Mouse (Mus musculus): ENCODE results near the gene Synpo2l. TPM values are rescaled to one million over a fixed set of nuclear protein-coding genes. Genes with fewer than 3 reads are reported as not detected.

Gene Synpo2l
- total RNA-seq (2023) = not detected

GRCm38 (mm10) chr14:20668154-20668810 lies at the start of gene Synpo2l:
Gene Synpo2l (minus strand): TSS chr14:20668354.

GRCm38 (mm10) chr14:20707201-20708190 lies 39.3 kb upstream of the Synpo2l start, which contains the start of gene Zswim8:
Gene Zswim8 (plus strand): TSS chr14:20707552.

GRCm38 (mm10) chr14:20702741-20703381 lies 34.7 kb upstream of the Synpo2l start, which contains the start of gene Chchd1:
Gene Chchd1 (plus strand): TSS chr14:20703006.

GRCm38 (mm10) chr14:20694884-20695760 lies 27.0 kb upstream of the Synpo2l start, which contains the start of gene Fut11:
Gene Fut11 (plus strand): TSS chr14:20694968.

GRCm38 (mm10) chr14:20674064-20674833 lies 6.1 kb upstream of the Synpo2l start, which contains the start of gene Sec24c:
Gene Sec24c (plus strand): TSS chr14:20674308.

GRCm38 (mm10) chr14:20656361-20656760 lies 11.8 kb downstream of the Synpo2l start, which contains the start of gene Myoz1:
Gene Myoz1 (minus strand): TSS chr14:20656540.

GRCm38 (mm10) chr14:20640644-20641437 lies 27.3 kb downstream of the Synpo2l start, which contains the start of gene Usp54:
Gene Usp54 (minus strand): TSS chr14:20641063.

Other genes starting within 250 kb of the Synpo2l start
- gene Cfap70, start 216.1 kb downstream of the Synpo2l start, total RNA-seq (2023) = not detected
- 10 to 100 TPM; 60.9 to 75.6 TPM for gene Anxa7, start 188.2 kb downstream of the Synpo2l start, total RNA-seq (2023)
- gene Mss51, start 171.5 kb downstream of the Synpo2l start, total RNA-seq (2023) = 1 to 10 TPM; 1.2 to 1.3 TPM
- gene Ppp3cb, start 121.8 kb downstream of the Synpo2l start, total RNA-seq (2023) = 10 to 100 TPM; 54.9 to 56.5 TPM
- 1 to 10 TPM; 2.8 to 3.1 TPM for gene Usp54, start 27.3 kb downstream of the Synpo2l start, total RNA-seq (2023)
- gene Myoz1, start 11.8 kb downstream of the Synpo2l start, total RNA-seq (2023) = not detected
- gene Sec24c, start 6.0 kb upstream of the Synpo2l start, total RNA-seq (2023) = 100 to 1,000 TPM; 192 to 197 TPM
- 1 to 10 TPM; 9.9 TPM for gene Fut11, start 26.6 kb upstream of the Synpo2l start, total RNA-seq (2023)
- 10 to 100 TPM; 30.4 to 31.4 TPM for gene Chchd1, start 34.7 kb upstream of the Synpo2l start, total RNA-seq (2023)
- 100 to 1,000 TPM; 138 to 141 TPM for gene Zswim8, start 39.2 kb upstream of the Synpo2l start, total RNA-seq (2023)
- gene Ndst2, start 66.2 kb upstream of the Synpo2l start, total RNA-seq (2023) = 10 to 100 TPM; 53.9 to 61.4 TPM
- gene Camk2g, start 125.7 kb upstream of the Synpo2l start, total RNA-seq (2023) = 10 to 100 TPM; 23.7 to 24.2 TPM
- 1 to 10 TPM; 8.4 to 9.1 TPM for gene Plau, start 168.3 kb upstream of the Synpo2l start, total RNA-seq (2023)

All from monocyte, adult 59 days (primary cell).